Mouse (Mus musculus) left cerebral cortex, adult 9 months (tissue): ENCODE measurements around the gene Vmn2r92.
"Not testable (repeated sequence)": the region's sequence is repeated elsewhere in the genome, so short reads cannot be mapped to it uniquely, and the experiment has no call there.

Source experiments
- DNase-seq, 2 experiments: peaks; one replicate each; pipeline ENCODE4 v3.0.0; 2022; ENCODE audit warnings: low spot score in 2 of 2

The Vmn2r92 gene

GRCm38 (mm10) chr17:18151587-18151986 is at the start of gene Vmn2r92:
Gene Vmn2r92, plus strand, starts transcription at chr17:18151887.
- not testable (repeated sequence) for DNase-seq

- not testable (repeated sequence) for DNase-seq
Measured at GRCm38 (mm10) chr17:18102265-18102664, 49.4 kb upstream of the Vmn2r92 start.

- DNase-seq, result not testable (repeated sequence)
Measured at GRCm38 (mm10) chr17:18161194-18161593, 9.5 kb downstream of the Vmn2r92 start.

GRCm38 (mm10) chr17:18189732-18190131 is 38.0 kb downstream of the Vmn2r92 start:
- no peak for DNase-seq

GRCm38 (mm10) chr17:18221300-18221699 is 69.6 kb downstream of the Vmn2r92 start:
- no peak for DNase-seq

- no peak for DNase-seq
Measured at GRCm38 (mm10) chr17:18231996-18232395, 80.3 kb downstream of the Vmn2r92 start.

GRCm38 (mm10) chr17:18236931-18237330 is 85.2 kb downstream of the Vmn2r92 start:
- DNase-seq, result no peak
